Mouse (Mus musculus) hindbrain, embryonic 16.5 days (tissue): Measurements from ENCODE around the gene Sv2c. TPM values are rescaled to one million over a fixed set of nuclear protein-coding genes. Genes with fewer than 3 reads are reported as not detected.

ENCODE experiments used
- ATAC-seq: fragments of 200-750 bp; cut with Nextera tagmentation; 2 replicates; pipeline ENCODE4 v1.8.0; 2017; ENCODE audit warnings: moderate TSS enrichment, moderate library complexity
- H3K27ac ChIP-seq: fragments of 300-500 bp; sonication (generic); 2 replicates; pipeline ENCODE4 v1.5.1; 2014; ENCODE audit warnings: low read depth, mild to moderate bottlenecking, control low read depth, low read length, moderate library complexity
- H3K27me3 ChIP-seq: fragments of 300-500 bp; sonication (generic); replicated peaks from 2 replicates; pipeline ENCODE4 v1.6.1; 2014; ENCODE audit warnings: low read length; ENCODE audit not compliant: control insufficient read depth, insufficient read depth
- H3K36me3 ChIP-seq: fragments of 300-500 bp; sonication (generic); 2 replicates; pipeline ENCODE4 v1.6.1; 2014; ENCODE audit warnings: mild to moderate bottlenecking, low read length, moderate library complexity, mixed read lengths; ENCODE audit not compliant: control insufficient read depth, insufficient read depth
- H3K4me1 ChIP-seq: fragments of 300-500 bp; sonication (generic); 2 replicates; pipeline ENCODE4 v1.6.1; 2014; ENCODE audit warnings: low read depth, low read length; ENCODE audit not compliant: control insufficient read depth, insufficient read depth
- H3K4me2 ChIP-seq: fragments of 300-500 bp; sonication (generic); 2 replicates; pipeline ENCODE4 v1.6.1; 2014; ENCODE audit warnings: mild to moderate bottlenecking, low read length, control low read depth, moderate library complexity
- H3K4me3 ChIP-seq: fragments of 300-500 bp; sonication (generic); 2 replicates; pipeline ENCODE4 v1.5.1; 2014; ENCODE audit warnings: mild to moderate bottlenecking, low read length, control low read depth, moderate library complexity
- H3K9ac ChIP-seq: fragments of 300-500 bp; sonication (generic); 2 replicates; pipeline ENCODE4 v1.6.1; 2014; ENCODE audit warnings: low read depth, mild to moderate bottlenecking, control low read depth, low read length, moderate library complexity
- H3K9me3 ChIP-seq: fragments of 300-500 bp; sonication (generic); 2 replicates; pipeline ENCODE4 v1.6.1; 2014; ENCODE audit warnings: mild to moderate bottlenecking, low read length, moderate library complexity; ENCODE audit not compliant: control insufficient read depth
- WGBS: fragments of 180-500 bp; shearing (Covaris S2); extraction: QIAGEN DNeasy Blood & Tissue Kit; methylation state at CpG from one replicate; pipeline ENCODE4 v1.1.7; 2014; 5-methylcytosine and 5-hydroxymethylcytosine counted together
- polyA plus RNA-seq: library from polyadenylated mRNA; unstranded; fragments of >200 nt; fragmentation: Nextera tagmentation; extraction: Ambion mirVana; gene quantifications from 2 replicates; pipeline ENCODE4 v1.2.1, GENCODE M21; 2015

The Sv2c gene
- polyA plus RNA-seq, 1 experiment from 2014 or later = 35.6 TPM

DNA sequence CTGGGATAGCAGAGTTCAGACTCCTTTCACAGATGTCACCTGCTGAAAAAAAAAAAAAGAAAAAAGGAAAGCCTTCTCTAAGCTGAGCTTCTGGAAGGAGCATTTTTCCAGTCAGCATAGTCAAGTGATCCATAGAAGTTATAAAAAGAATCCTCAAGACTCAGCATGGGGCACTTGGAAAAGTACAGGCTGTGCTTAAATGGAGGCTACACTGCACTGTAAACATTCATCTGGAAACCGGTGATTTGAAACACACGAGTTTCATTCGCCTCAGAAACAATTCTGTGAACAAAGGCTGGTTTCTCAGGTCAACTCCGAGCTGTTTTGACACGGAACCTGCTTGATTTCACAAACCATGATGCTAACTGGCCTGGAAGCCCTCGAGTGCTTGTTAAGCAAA, 165.6 kb downstream of the Sv2c start:
- no peaks in the 10 kb centered on the region for H3K27me3 ChIP-seq
- H3K4me2 ChIP-seq = no peak overlapping the region
- no peak overlapping the region for H3K4me3 ChIP-seq
- ATAC-seq = no peak
- no peaks in the 10 kb centered on the region for H3K36me3 ChIP-seq
- H3K9me3 ChIP-seq = no peaks in the 10 kb centered on the region
- no peak overlapping the region for H3K27ac ChIP-seq
- H3K4me1 ChIP-seq = peaks cover 7% of the 10 kb centered on the region
- no peak overlapping the region for H3K9ac ChIP-seq
- 78% methylated on average over 6 of the region's 6 CpGs for WGBS

DNA sequence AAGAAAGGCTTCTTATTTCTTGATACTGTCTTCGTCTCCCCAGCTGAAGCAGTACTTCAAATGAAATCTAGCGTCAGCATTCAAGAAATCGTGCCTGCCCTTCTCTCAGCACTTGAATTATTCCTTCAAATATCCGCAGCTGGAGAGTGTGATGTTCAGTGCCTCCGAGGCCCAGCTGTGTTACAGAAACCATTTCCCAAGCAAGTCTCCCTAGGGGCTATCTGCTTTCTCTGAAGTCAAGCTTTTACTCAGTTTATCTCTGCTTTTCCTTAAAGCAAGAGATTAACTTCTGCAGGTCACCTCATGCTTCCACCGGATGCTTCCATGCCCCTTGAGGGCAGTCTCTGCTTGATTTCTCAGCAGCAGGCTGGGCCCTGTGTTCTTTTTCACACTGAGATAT, 166.8 kb downstream of the Sv2c start:
- Histone ChIP-seq H3K4me3 (no peak overlapping the region), H3K4me1 (peaks cover 17% of the 10 kb centered on the region), H3K36me3 (no peaks in the 10 kb centered on the region), H3K9ac (no peak overlapping the region), H3K27ac (no peak overlapping the region), H3K4me2 (no peak overlapping the region), H3K9me3 (no peaks in the 10 kb centered on the region), H3K27me3 (no peaks in the 10 kb centered on the region)
- 63% methylated on average over 6 of the region's 6 CpGs for WGBS
- ATAC-seq = no peak

DNA sequence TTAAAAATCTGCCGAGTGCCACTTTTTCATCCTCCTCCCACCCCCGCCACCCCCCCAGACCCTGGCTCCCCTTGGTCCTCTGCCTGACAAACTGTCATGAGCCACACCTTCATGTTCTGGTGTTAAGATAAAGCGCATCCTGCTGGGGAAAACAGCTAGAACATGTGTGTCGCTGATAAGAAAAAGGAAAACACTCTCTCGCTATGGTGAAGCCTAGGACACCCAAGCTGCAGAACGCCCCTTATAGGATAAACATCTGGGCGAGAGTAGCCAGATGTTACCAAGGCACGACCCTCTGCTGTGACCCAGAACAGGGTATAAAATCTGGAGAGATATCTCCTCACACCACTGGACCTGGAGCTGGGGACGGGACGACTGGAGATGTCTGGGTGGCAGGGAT, 167.2 kb downstream of the Sv2c start:
- Histone ChIP-seq H3K4me2 (no peak overlapping the region), H3K27ac (no peak overlapping the region), H3K4me1 (peaks cover 17% of the 10 kb centered on the region), H3K27me3 (no peaks in the 10 kb centered on the region), H3K36me3 (no peaks in the 10 kb centered on the region), H3K4me3 (no peak overlapping the region), H3K9me3 (no peaks in the 10 kb centered on the region), H3K9ac (no peak overlapping the region)
- 83% methylated on average over 10 of the region's 10 CpGs for WGBS
- ATAC-seq = no peak

DNA sequence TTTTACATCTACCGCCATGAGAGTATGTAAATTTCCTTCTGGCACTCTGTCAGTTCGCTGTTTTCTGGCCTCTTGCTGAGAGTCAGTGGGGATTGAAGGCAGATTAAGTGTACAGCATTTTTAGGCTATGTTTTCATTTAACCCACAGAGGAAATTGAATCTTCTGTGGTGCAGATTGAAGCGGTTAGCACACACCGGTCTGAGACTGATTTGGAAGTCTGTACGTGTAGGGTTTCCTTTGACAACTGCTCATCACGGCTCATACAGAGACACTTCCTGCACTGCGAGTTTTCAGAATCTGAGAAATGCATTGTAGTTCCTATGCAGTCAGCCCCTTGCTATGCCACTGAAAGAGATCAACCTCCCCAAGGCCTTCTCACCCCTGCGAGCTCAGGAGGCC, 168.2 kb downstream of the Sv2c start:
- WGBS = 41% methylated on average over 8 of the region's 8 CpGs
- Histone ChIP-seq H3K27ac (no peak overlapping the region), H3K9me3 (no peaks in the 10 kb centered on the region)

DNA sequence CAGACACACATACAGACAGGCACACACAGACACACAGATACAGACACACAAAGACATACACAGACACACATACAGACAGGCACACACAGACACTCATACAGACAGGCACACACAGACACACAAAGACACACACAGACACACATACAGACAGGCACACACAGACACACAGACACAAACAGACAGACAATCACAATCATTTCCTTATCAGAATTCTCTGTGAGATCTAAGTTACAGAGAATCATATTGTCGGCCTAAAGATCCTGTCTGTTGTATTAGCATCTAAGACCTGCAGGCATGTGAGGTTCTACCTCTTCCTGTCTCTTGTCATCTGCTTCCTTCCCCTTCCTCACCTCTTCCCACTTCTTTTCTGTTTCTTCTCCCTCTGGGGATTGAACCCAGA, 168.7 kb downstream of the Sv2c start:
- H3K9me3 ChIP-seq = no peaks in the 10 kb centered on the region
- H3K4me3 ChIP-seq = no peak overlapping the region
- peaks cover 24% of the 10 kb centered on the region for H3K4me1 ChIP-seq
- 88% methylated on average over 1 of the region's 1 CpGs for WGBS
- H3K9ac ChIP-seq = no peak overlapping the region
- no peaks in the 10 kb centered on the region for H3K27me3 ChIP-seq
- no peak overlapping the region for H3K4me2 ChIP-seq
- no peak for ATAC-seq
- no peaks in the 10 kb centered on the region for H3K36me3 ChIP-seq
- no peak overlapping the region for H3K27ac ChIP-seq

More for the DNA sequence above, 168.2 kb downstream of the Sv2c start:
- H3K4me3 ChIP-seq = no peak overlapping the region
- no peaks in the 10 kb centered on the region for H3K36me3 ChIP-seq
- no peak overlapping the region for H3K4me2 ChIP-seq
- ATAC-seq = no peak
- no peaks in the 10 kb centered on the region for H3K27me3 ChIP-seq
- peaks cover 24% of the 10 kb centered on the region for H3K4me1 ChIP-seq
- H3K9ac ChIP-seq = no peak overlapping the region

DNA sequence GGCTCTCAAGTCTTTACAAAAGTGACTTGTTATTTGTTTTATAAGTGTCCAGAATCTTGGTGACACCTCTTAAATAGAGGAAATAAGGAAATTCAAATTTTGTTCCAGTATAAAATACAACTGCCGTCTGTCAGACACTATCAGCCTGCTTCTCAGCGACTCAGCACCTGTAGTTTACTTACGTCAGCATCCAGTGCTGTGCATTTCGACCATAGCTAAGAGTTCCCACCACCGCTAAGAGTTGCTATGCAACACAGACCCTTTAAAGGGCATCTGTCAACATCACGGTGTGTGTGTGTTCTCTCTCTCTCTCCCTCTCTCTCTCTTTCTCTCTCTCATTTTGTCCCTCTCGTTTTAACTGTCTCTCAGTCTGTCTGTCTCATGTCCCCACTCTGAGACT, 170.5 kb downstream of the Sv2c start:
- peak; percentile 58 for ATAC-seq
- no peak overlapping the region; the same call in 1 of the 2 replicates for H3K4me3 ChIP-seq

DNA sequence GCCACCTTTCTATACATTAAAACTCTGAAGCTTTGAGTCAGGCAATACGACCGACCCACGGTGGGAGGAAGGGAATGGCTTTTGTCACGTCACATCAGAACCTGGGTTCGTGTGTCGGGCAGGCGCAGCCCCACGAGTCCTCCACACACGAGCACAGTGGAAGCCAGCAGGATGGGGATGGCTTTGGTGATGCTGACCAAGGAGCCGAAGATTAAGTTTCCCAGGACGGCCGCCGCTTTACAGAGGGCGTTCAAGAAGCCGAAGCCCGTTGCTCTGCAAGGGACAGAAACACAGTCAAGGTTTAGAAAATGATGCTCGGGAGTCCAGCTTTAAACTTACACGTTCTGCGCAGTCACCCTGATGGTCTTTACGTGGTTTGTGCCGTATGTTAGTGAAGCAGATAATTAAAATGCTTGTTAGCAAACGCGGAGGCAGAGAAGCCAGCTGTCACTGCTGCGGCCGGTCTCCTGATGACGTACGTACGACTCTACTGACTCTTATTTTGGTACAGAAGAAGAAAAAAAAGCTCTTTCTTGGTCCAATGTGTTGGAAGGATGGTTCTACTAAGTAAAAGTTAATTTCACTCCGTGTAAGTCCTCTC, 171.1 kb downstream of the Sv2c start:
- Histone ChIP-seq H3K9ac (peak overlapping the region; percentile 42), H3K9me3 (no peaks in the 10 kb centered on the region), H3K27ac (no peak overlapping the region), H3K4me1 (peaks cover 24% of the 10 kb centered on the region), H3K4me3 (peak overlapping the region; percentile 36), H3K27me3 (no peaks in the 10 kb centered on the region), H3K36me3 (no peaks in the 10 kb centered on the region), H3K4me2 (peak overlapping the region; percentile 61)
- peak; percentile 28; the same call in 1 of the 2 replicates for ATAC-seq
- 14% methylated on average over 29 of the region's 29 CpGs for WGBS

More for the DNA sequence above, 170.5 kb downstream of the Sv2c start:
- H3K36me3 ChIP-seq = no peaks in the 10 kb centered on the region
- H3K4me1 ChIP-seq = peaks cover 24% of the 10 kb centered on the region
- no peaks in the 10 kb centered on the region for H3K27me3 ChIP-seq
- 21% methylated on average over 7 of the region's 7 CpGs for WGBS
- H3K9ac ChIP-seq = peak overlapping the region; percentile 42; the same call in 1 of the 2 replicates
- no peak overlapping the region for H3K27ac ChIP-seq
- no peaks in the 10 kb centered on the region for H3K9me3 ChIP-seq
- peak overlapping the region; percentile 61 for H3K4me2 ChIP-seq

DNA sequence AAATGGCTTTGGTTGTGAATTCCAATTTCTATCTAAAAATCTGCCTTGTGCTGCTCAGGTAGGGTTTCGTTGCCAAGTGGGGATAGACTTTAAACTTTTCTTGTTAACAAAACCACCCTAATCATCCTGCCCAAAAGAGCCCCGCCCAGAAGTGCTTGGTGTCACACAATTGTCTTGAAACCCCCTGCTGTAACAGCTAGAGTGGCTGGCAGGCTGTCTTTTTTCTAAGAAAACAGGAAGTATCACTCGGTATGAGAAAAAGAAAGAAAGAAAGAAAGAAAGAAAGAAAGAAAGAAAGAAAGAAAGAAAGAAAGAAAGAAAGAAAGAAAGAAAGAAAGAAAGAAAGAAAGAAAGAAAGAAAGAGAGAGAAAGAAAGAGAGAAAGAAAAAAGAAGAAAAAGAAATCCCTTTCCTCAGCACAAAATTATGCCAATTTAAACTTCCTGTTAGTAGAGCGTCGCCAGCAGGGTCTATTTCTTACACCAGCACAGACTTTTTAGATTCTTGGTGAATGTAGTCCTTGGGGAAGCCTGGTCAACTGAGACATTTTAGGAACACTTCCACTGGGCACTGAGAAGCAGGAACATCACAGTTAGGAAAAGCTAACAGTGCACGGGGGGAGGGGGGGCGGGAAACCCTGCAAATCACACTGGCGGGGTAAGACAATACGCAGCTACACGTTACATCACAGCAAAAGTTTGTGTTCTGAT, 171.7 kb downstream of the Sv2c start:
- Histone ChIP-seq H3K4me2 (peak overlapping the region; percentile 61), H3K27ac (no peak overlapping the region), H3K9me3 (no peaks in the 10 kb centered on the region), H3K4me1 (peaks cover 24% of the 10 kb centered on the region), H3K4me3 (peak overlapping the region; percentile 36), H3K36me3 (no peaks in the 10 kb centered on the region), H3K9ac (peak overlapping the region; percentile 42), H3K27me3 (no peaks in the 10 kb centered on the region)
- ATAC-seq = no peak
- 13% methylated on average over 10 of the region's 10 CpGs for WGBS

DNA sequence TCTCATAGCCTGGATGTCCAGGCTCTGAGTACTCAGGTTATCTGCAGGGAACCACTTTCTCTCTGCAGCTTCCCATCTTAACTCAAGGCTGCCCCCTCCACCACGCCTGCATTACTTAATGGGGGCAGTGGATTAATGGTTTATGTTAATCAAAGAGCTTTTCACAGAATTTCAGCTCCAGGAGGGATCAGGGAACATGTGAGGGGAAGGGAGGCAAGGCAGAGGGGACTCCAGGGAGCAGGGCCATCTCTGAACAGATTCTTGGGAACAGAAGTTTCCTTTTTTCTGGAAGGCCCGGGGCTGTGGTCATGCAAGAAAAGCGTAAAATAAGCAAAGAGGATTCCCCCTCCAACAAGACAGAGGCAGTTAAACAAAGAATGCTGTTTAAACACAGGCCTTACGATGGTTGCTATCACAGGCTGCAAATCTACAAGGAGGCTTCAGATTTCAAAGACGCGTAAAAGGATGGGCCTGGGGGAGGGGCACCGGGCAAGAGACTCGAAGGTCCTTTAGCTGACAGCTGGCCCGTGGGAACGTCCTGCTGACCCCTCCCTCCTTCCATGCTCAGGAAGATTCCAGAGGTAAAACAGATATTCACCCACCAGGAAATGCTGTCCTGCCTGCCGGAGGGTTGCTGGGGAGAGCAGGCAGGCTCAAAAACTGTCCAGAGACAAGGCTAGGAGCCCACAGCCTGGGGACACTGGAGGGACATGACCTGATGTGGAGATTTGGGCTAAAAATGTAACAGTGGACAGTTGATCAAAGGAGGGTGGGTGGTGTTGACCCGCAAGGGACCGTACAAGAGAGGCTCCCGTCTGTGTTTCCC, 172.5 kb downstream of the Sv2c start:
- H3K36me3 ChIP-seq = no peaks in the 10 kb centered on the region
- H3K9me3 ChIP-seq = no peaks in the 10 kb centered on the region
- H3K9ac ChIP-seq = peak overlapping the region; percentile 43; the same call in 1 of the 2 replicates
- WGBS = 6% methylated on average over 14 of the region's 14 CpGs
- ATAC-seq = no peak
- no peak overlapping the region for H3K4me2 ChIP-seq
- H3K27me3 ChIP-seq = no peaks in the 10 kb centered on the region
- no peak overlapping the region; the same call in 1 of the 2 replicates for H3K27ac ChIP-seq
- no peak overlapping the region for H3K4me3 ChIP-seq
- H3K4me1 ChIP-seq = peaks cover 24% of the 10 kb centered on the region
